Mouse (Mus musculus) testis, adult 2 months (tissue): ENCODE data around the gene Igf1r.

Source experiments
- CTCF ChIP-seq: fragments of 200-500 bp; IDR thresholded peaks from 2 replicates; pipeline ENCODE4 v1.5.1; 2012; ENCODE audit warnings: low read depth, mild to moderate bottlenecking, inconsistent platforms, low read length, moderate library complexity; ENCODE audit not compliant: control insufficient read depth, insufficient read depth, insufficient replicate concordance
- POLR2A ChIP-seq: fragments of 200-500 bp; IDR thresholded peaks from 2 replicates; pipeline ENCODE4 v1.6.1; 2012; ENCODE audit warnings: low read depth, mild to moderate bottlenecking, inconsistent platforms, low read length, moderate library complexity; ENCODE audit not compliant: control insufficient read depth

GRCm38 (mm10) chr7:68245681-68246080 lies 293.1 kb downstream of the Igf1r start:
- TF ChIP-seq POLR2A: no peak
- TF ChIP-seq CTCF: no peak
